Mouse (Mus musculus) MEL (cell line): ENCODE results near the gene Hcrt. TPM values are rescaled to one million over a fixed set of nuclear protein-coding genes. Genes with fewer than 3 reads are reported as not detected.

Experiments used
- DNase-seq: peaks from one replicate; pipeline ENCODE4 v3.0.0; 2011; ENCODE audit warnings: low read depth, low spot score
- H3K27ac ChIP-seq: 2 replicates; pipeline ENCODE4 v1.5.1; 2012; ENCODE audit warnings: low read depth, mild to moderate bottlenecking, control low read depth, low read length, moderate library complexity; ENCODE audit not compliant: control insufficient read depth
- H3K27me3 ChIP-seq, 2 experiments: fragments of 150-350 bp in 1 of 2; sonication (generic) in 1 of 2; 2 replicates each; pipeline ENCODE4 v1.6.1; 2012; ENCODE audit warnings: low read length in 2 of 2, mild to moderate bottlenecking in 2 of 2, improper control_type of control experiment in 1 of 2, moderate library complexity in 1 of 2; ENCODE audit not compliant: insufficient read depth in 2 of 2, control insufficient read depth in 1 of 2
- H3K36me3 ChIP-seq, 2 experiments: 2 replicates each; pipeline ENCODE4 v1.6.1; 2012 to 2014; ENCODE audit warnings: low read length in 2 of 2, improper control_type of control experiment in 1 of 2, inconsistent platforms in 1 of 2, mild to moderate bottlenecking in 1 of 2; ENCODE audit not compliant: insufficient read depth in 2 of 2, control insufficient read depth in 1 of 2
- H3K4me1 ChIP-seq, 2 experiments: fragments of 150-350 bp in 1 of 2; sonication (generic) in 1 of 2; 2 replicates each; pipeline ENCODE4 v1.6.1; 2012; ENCODE audit warnings: low read length in 2 of 2, improper control_type of control experiment in 1 of 2, mild to moderate bottlenecking in 1 of 2; ENCODE audit not compliant: insufficient read depth in 2 of 2, control insufficient read depth in 1 of 2
- H3K4me3 ChIP-seq, 2 experiments: fragments of 150-350 bp in 1 of 2; sonication (generic) in 1 of 2; 2 replicates each; pipeline ENCODE4 v1.5.1; 2012; ENCODE audit warnings: low read depth in 2 of 2, low read length in 2 of 2, mild to moderate bottlenecking in 2 of 2, moderate library complexity in 2 of 2, control low read depth in 1 of 2, improper control_type of control experiment in 1 of 2; ENCODE audit not compliant: control insufficient read depth in 1 of 2, insufficient read depth in 1 of 2
- H3K79me2 ChIP-seq: 2 replicates; pipeline ENCODE4 v1.6.1; 2012; ENCODE audit warnings: mild to moderate bottlenecking, low read length, moderate library complexity; ENCODE audit not compliant: control insufficient read depth, poor library complexity, insufficient read depth
- H3K9ac ChIP-seq: 2 replicates; pipeline ENCODE4 v1.6.1; 2012; ENCODE audit warnings: low read depth, mild to moderate bottlenecking, control low read depth, low read length, moderate library complexity; ENCODE audit not compliant: control insufficient read depth, poor library complexity, severe bottlenecking
- H3K9me3 ChIP-seq: fragments of 150-350 bp; sonication (generic); replicated peaks from 2 replicates; pipeline ENCODE4 v1.6.1; 2012; ENCODE audit warnings: mild to moderate bottlenecking, low read length, improper control_type of control experiment, moderate library complexity; ENCODE audit not compliant: insufficient read depth
- CHD1 ChIP-seq: IDR thresholded peaks from 2 replicates; pipeline ENCODE4 v1.6.1; 2012; ENCODE audit warnings: low read depth, mild to moderate bottlenecking, inconsistent platforms, low read length, improper control_type of control experiment
- E2F4 ChIP-seq: IDR thresholded peaks from 2 replicates; pipeline ENCODE4 v1.6.1; 2011; ENCODE audit warnings: low read depth, low read length, improper control_type of control experiment, borderline replicate concordance
- ELF1 ChIP-seq: IDR thresholded peaks from 2 replicates; pipeline ENCODE4 v1.6.1; 2014; ENCODE audit warnings: low read depth, mild to moderate bottlenecking, inconsistent platforms, low read length, improper control_type of control experiment, moderate library complexity
- EP300 ChIP-seq, 2 experiments: IDR thresholded peaks; 2 replicates each; pipeline ENCODE4 v1.6.1; 2011; ENCODE audit warnings: improper control_type of control experiment in 2 of 2, low read length in 2 of 2, low read depth in 1 of 2, mild to moderate bottlenecking in 1 of 2
- GABPA ChIP-seq: IDR thresholded peaks from 2 replicates; pipeline ENCODE4 v1.6.1; 2012; ENCODE audit warnings: low read depth, mild to moderate bottlenecking, inconsistent platforms, low read length, improper control_type of control experiment, moderate library complexity
- JUND ChIP-seq: IDR thresholded peaks from 2 replicates; pipeline ENCODE4 v1.6.1; 2011; ENCODE audit warnings: low read depth, mild to moderate bottlenecking, improper control_type of control experiment, low read length
- MAFK ChIP-seq: IDR thresholded peaks from 2 replicates; pipeline ENCODE4 v1.6.1; 2011; ENCODE audit warnings: low read depth, mild to moderate bottlenecking, low read length, improper control_type of control experiment, borderline replicate concordance
- MAZ ChIP-seq: IDR thresholded peaks from 2 replicates; pipeline ENCODE4 v1.6.1; 2012; ENCODE audit warnings: low read depth, mild to moderate bottlenecking, inconsistent platforms, low read length, improper control_type of control experiment
- MYC ChIP-seq: IDR thresholded peaks from 2 replicates; pipeline ENCODE4 v1.6.1; 2011; ENCODE audit warnings: low read depth, mild to moderate bottlenecking, low read length, improper control_type of control experiment, moderate library complexity
- POLR2AphosphoS2 ChIP-seq: IDR thresholded peaks from 2 replicates; pipeline ENCODE4 v1.6.1; 2011; ENCODE audit warnings: low read length, improper control_type of control experiment
- POLR2AphosphoS5 ChIP-seq: IDR thresholded peaks from 2 replicates; pipeline ENCODE4 v1.6.1; 2012; ENCODE audit warnings: low read depth, borderline replicate concordance, mild to moderate bottlenecking, inconsistent platforms, low read length, moderate library complexity, mixed read lengths
- RAD21 ChIP-seq: IDR thresholded peaks from 2 replicates; pipeline ENCODE4 v1.6.1; 2011; ENCODE audit warnings: mild to moderate bottlenecking, low read depth, low read length, improper control_type of control experiment
- RCOR1 ChIP-seq: IDR thresholded peaks from 2 replicates; pipeline ENCODE4 v1.6.1; 2012; ENCODE audit warnings: low read depth, mild to moderate bottlenecking, inconsistent platforms, low read length, improper control_type of control experiment
- TAL1 ChIP-seq: IDR thresholded peaks from 2 replicates; pipeline ENCODE4 v1.6.1; 2012; ENCODE audit warnings: mild to moderate bottlenecking, inconsistent platforms, low read length, moderate library complexity, mixed read lengths
- TBP ChIP-seq: IDR thresholded peaks from 2 replicates; pipeline ENCODE4 v1.8.0; 2011; ENCODE audit warnings: low read depth, low read length, improper control_type of control experiment
- UBTF ChIP-seq: IDR thresholded peaks from 2 replicates; pipeline ENCODE4 v1.6.1; 2012; ENCODE audit warnings: low read depth, mild to moderate bottlenecking, inconsistent platforms, low read length, improper control_type of control experiment, moderate library complexity, borderline replicate concordance; ENCODE audit not compliant: insufficient read depth
- USF1 ChIP-seq: IDR thresholded peaks from 2 replicates; pipeline ENCODE4 v1.6.1; 2014; ENCODE audit warnings: low read depth, mild to moderate bottlenecking, inconsistent platforms, low read length, improper control_type of control experiment, moderate library complexity
- USF2 ChIP-seq, 2 experiments: IDR thresholded peaks; 2 replicates each; pipeline ENCODE4 v1.6.1; 2011 to 2012; ENCODE audit warnings: improper control_type of control experiment in 2 of 2, low read length in 2 of 2, borderline replicate concordance in 1 of 2, inconsistent platforms in 1 of 2, low read depth in 1 of 2, mild to moderate bottlenecking in 1 of 2; ENCODE audit not compliant: insufficient read depth in 1 of 2
- ZC3H11A ChIP-seq: IDR thresholded peaks from 2 replicates; pipeline ENCODE4 v1.6.1; 2012; ENCODE audit warnings: low read depth, mild to moderate bottlenecking, inconsistent platforms, low read length, improper control_type of control experiment
- ZMIZ1 ChIP-seq: IDR thresholded peaks from 2 replicates; pipeline ENCODE4 v1.6.1; 2012; ENCODE audit warnings: low read depth, mild to moderate bottlenecking, inconsistent platforms, low read length, improper control_type of control experiment, moderate library complexity
- ZNF384 ChIP-seq: IDR thresholded peaks from 2 replicates; pipeline ENCODE4 v1.6.1; 2012; ENCODE audit warnings: low read depth, mild to moderate bottlenecking, inconsistent platforms, low read length, improper control_type of control experiment
- polyA plus RNA-seq, 2 experiments: library from polyadenylated mRNA; stranded (reverse) in 1 of 2; unstranded in 1 of 2; fragments of >175 nt in 1 of 2; fragments of >200 nt in 1 of 2; gene quantifications; 2 replicates each; pipeline versions ENCODE4 v1.2.1 to v1.2.4; 2012; ENCODE audit warnings: low replicate concordance in 2 of 2, low read depth in 1 of 2; ENCODE audit not compliant: insufficient read length in 2 of 2, insufficient read depth in 1 of 2, missing spikeins in 1 of 2
- total RNA-seq: library from RNA; depleted of rRNA; stranded (reverse); fragments of 300-350 nt; gene quantifications from 2 replicates; pipeline ENCODE4 v1.2.3, GENCODE M21; 2012

Hcrt gene
- total and polyA plus RNA-seq, 3 experiments: not detected

DNA sequence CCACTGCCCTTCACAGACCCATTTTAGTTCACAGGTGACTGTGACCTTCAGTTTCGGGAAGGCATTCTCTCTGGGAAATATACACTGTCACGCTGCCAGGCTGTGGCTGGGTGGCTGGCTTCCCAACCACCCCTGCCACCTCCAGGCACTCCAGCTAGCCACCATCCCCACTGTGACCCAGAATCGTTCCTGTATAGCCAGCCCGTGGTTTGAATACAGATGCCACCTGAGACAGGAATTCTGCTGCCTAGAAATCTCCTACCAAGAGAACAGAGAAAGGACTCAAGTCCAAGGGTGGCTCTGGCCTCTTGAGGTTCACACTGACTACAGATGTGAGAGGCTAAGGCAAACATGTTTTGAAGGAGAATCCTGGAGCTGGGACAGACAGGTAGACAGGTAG lies 43.9 kb downstream of the Hcrt start:
- no peak overlapping the region for H3K27ac ChIP-seq
- no peak overlapping the region for H3K9ac ChIP-seq
- H3K27me3 ChIP-seq: no peaks in the 10 kb centered on the region
- H3K4me1 ChIP-seq: peaks cover 23 to 37% of the 10 kb centered on the region in 2 experiments
- no peaks in the 10 kb centered on the region for H3K9me3 ChIP-seq
- no peak for DNase-seq
- peaks cover 34% of the 10 kb centered on the region for H3K79me2 ChIP-seq
- H3K4me3 ChIP-seq: no peak overlapping the region
- H3K36me3 ChIP-seq: peaks cover 13 to 42% of the 10 kb centered on the region in 2 experiments
- TF ChIP-seq TAL1: no peak
- no peak for TF ChIP-seq E2F4
- TF ChIP-seq EP300 (IDR thresholded peaks at IDR 0.05; ENCODE audit: low read depth in 1 of 2, low read length in 2 of 2): no peak
- TF ChIP-seq MAFK: no peak
- no peak for TF ChIP-seq ZNF384
- TF ChIP-seq ZMIZ1: no peak
- no peak for TF ChIP-seq USF1
- TF ChIP-seq CHD1: no peak

DNA sequence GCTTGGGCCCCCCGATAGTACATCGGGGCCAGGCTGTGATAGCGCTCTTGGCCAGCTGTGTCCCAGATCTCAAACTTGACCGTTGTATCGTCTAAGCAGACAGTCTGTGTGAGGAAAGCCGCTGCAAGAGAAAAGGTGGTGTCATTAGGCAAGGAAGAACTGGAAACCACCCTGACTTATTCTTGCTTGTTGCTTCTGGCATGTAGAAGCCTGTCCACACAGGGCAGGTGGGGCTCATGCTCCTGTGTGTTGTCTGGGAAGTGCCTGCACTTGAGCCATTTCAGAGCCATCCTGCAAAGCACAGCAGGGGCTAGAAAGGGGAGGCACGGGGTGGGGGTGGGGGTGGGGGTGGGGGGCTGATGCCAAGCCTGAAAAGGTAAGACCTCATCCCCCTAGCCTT lies 44.3 kb downstream of the Hcrt start:
- H3K4me1 ChIP-seq: peaks cover 22 to 38% of the 10 kb centered on the region in 2 experiments
- TF ChIP-seq RCOR1 (no peak), POLR2AphosphoS2 (no peak), ZC3H11A (no peak), JUND (no peak), ELF1 (no peak), POLR2AphosphoS5 (no peak), EP300 (IDR thresholded peaks at IDR 0.05; ENCODE audit: low read depth in 1 of 2, low read length in 2 of 2) (no peak), E2F4 (no peak), TBP (no peak), MAZ (no peak), ZNF384 (no peak), MAFK (no peak), USF2 (IDR thresholded peaks at IDR 0.05; ENCODE audit: borderline replicate concordance in 1 of 2, insufficient read depth in 1 of 2, low read depth in 1 of 2, low read length in 2 of 2) (no peak), GABPA (no peak), UBTF (no peak), RAD21 (no peak), MYC (no peak)
- no peak for DNase-seq
- no peaks in the 10 kb centered on the region for H3K9me3 ChIP-seq
- H3K27ac ChIP-seq: no peak overlapping the region
- no peaks in the 10 kb centered on the region for H3K27me3 ChIP-seq
- peaks cover 32% of the 10 kb centered on the region for H3K79me2 ChIP-seq
- no peak overlapping the region for H3K9ac ChIP-seq
- no peak overlapping the region for H3K4me3 ChIP-seq
- H3K36me3 ChIP-seq: peaks cover 10 to 40% of the 10 kb centered on the region in 2 experiments
